Mouse (Mus musculus): ENCODE data around the gene Gm6367.
"Not testable (repeated sequence)": the region's sequence is repeated elsewhere in the genome, so short reads cannot be mapped to it uniquely, and the experiment has no call there.

The Gm6367 gene

GRCm38 (mm10) chr5:94988326-94988725 lies at the start of gene Gm6367:
Gene Gm6367 (plus strand): TSS chr5:94988626.
- in situ Hi-C loops (cut with MboI; ENCODE audit: unreplicated experiment in 2 of 2), result not testable (repeated sequence)
